Mouse (Mus musculus): ENCODE measurements around the gene Susd6. TPM values are rescaled to one million over a fixed set of nuclear protein-coding genes. Genes with fewer than 3 reads are reported as not detected.

Susd6 gene
- total RNA-seq, 2 experiments from 2014 or later, result 36.3 to 36.5 TPM

- DNase-seq (ENCODE audit: low spot score in 2 of 2), result no peak
Measured at GRCm38 (mm10) chr12:80834156-80834900, 44.0 kb downstream of the Susd6 start.

- DNase-seq (ENCODE audit: low spot score in 2 of 2), result no peak
Measured at GRCm38 (mm10) chr12:80834901-80835570, 44.7 kb downstream of the Susd6 start.

GRCm38 (mm10) chr12:80837614-80838013, 47.3 kb downstream of the Susd6 start:
- DNase-seq (ENCODE audit: low spot score in 2 of 2), result no peak

GRCm38 (mm10) chr12:80838271-80838670, 48.0 kb downstream of the Susd6 start:
- DNase-seq (ENCODE audit: low spot score in 2 of 2), result no peak

- DNase-seq (ENCODE audit: low spot score in 2 of 2), result no peak
Measured at GRCm38 (mm10) chr12:80838787-80839186, 48.5 kb downstream of the Susd6 start.

GRCm38 (mm10) chr12:80839631-80840030, 49.3 kb downstream of the Susd6 start:
- DNase-seq (ENCODE audit: low spot score in 2 of 2), result no peak

- no peak for DNase-seq (ENCODE audit: low spot score in 2 of 2)
Measured at GRCm38 (mm10) chr12:80841618-80842017, 51.3 kb downstream of the Susd6 start.

- no peak for DNase-seq (ENCODE audit: low spot score in 2 of 2)
Measured at GRCm38 (mm10) chr12:80842609-80843008, 52.3 kb downstream of the Susd6 start.

GRCm38 (mm10) chr12:80843236-80843635, 52.9 kb downstream of the Susd6 start:
- no peak for DNase-seq (ENCODE audit: low spot score in 2 of 2)

GRCm38 (mm10) chr12:80843651-80844444, 53.5 kb downstream of the Susd6 start:
- no peak for DNase-seq (ENCODE audit: low spot score in 2 of 2)

GRCm38 (mm10) chr12:80845901-80846300, 55.6 kb downstream of the Susd6 start:
- no peak for DNase-seq (ENCODE audit: low spot score in 2 of 2)

GRCm38 (mm10) chr12:80846861-80847268, 56.6 kb downstream of the Susd6 start:
- DNase-seq (ENCODE audit: low spot score in 2 of 2), result no peak

- no peak for DNase-seq (ENCODE audit: low spot score in 2 of 2)
Measured at GRCm38 (mm10) chr12:80852001-80852400, 61.7 kb downstream of the Susd6 start.

GRCm38 (mm10) chr12:80853737-80854136, 63.4 kb downstream of the Susd6 start:
- no peak for DNase-seq (ENCODE audit: low spot score in 2 of 2)

- DNase-seq (ENCODE audit: low spot score in 2 of 2), result no peak
Measured at GRCm38 (mm10) chr12:80854671-80855070, 64.4 kb downstream of the Susd6 start.

GRCm38 (mm10) chr12:80855100-80855499, 64.8 kb downstream of the Susd6 start:
- DNase-seq (ENCODE audit: low spot score in 2 of 2), result no peak

GRCm38 (mm10) chr12:80855581-80855980, 65.3 kb downstream of the Susd6 start:
- DNase-seq (ENCODE audit: low spot score in 2 of 2), result no peak

GRCm38 (mm10) chr12:80857636-80858293, 67.5 kb downstream of the Susd6 start:
- DNase-seq (ENCODE audit: low spot score in 2 of 2), result no peak

- DNase-seq (ENCODE audit: low spot score in 2 of 2), result no peak
Measured at GRCm38 (mm10) chr12:80858307-80858706, 68.0 kb downstream of the Susd6 start.

- no peak for DNase-seq (ENCODE audit: low spot score in 2 of 2)
Measured at GRCm38 (mm10) chr12:80861916-80862315, 71.6 kb downstream of the Susd6 start.

GRCm38 (mm10) chr12:80863370-80863769, 73.1 kb downstream of the Susd6 start:
- no peak for DNase-seq (ENCODE audit: low spot score in 2 of 2)
